Mouse (Mus musculus) limb, embryonic 15.5 days (tissue): ENCODE results near the gene G0s2. TPM values are rescaled to one million over a fixed set of nuclear protein-coding genes. Genes with fewer than 3 reads are reported as not detected.

Experiments
- ATAC-seq: fragments of 200-750 bp; cut with Nextera tagmentation; 2 replicates; pipeline ENCODE4 v1.8.0; 2017; ENCODE audit warnings: low read depth, moderate TSS enrichment; ENCODE audit not compliant: insufficient number of reproducible peaks, low FRiP score, low TSS enrichment
- H3K27ac ChIP-seq: fragments of 300-500 bp; sonication (generic); 2 replicates; pipeline ENCODE4 v1.5.1; 2015; ENCODE audit warnings: moderate library complexity, mild to moderate bottlenecking, inconsistent platforms
- H3K27me3 ChIP-seq: fragments of 300-500 bp; sonication (generic); 2 replicates; pipeline ENCODE4 v1.6.1; 2015; ENCODE audit warnings: inconsistent platforms
- H3K36me3 ChIP-seq: fragments of 300-500 bp; sonication (generic); 2 replicates; pipeline ENCODE4 v1.6.1; 2015; ENCODE audit warnings: inconsistent platforms
- H3K4me1 ChIP-seq: fragments of 300-500 bp; sonication (generic); 2 replicates; pipeline ENCODE4 v1.6.1; 2015; ENCODE audit warnings: inconsistent platforms
- H3K4me2 ChIP-seq: fragments of 300-500 bp; sonication (generic); 2 replicates; pipeline ENCODE4 v1.6.1; 2015; ENCODE audit warnings: mild to moderate bottlenecking, inconsistent platforms
- H3K4me3 ChIP-seq: fragments of 300-500 bp; sonication (generic); 2 replicates; pipeline ENCODE4 v1.5.1; 2015; ENCODE audit warnings: mild to moderate bottlenecking, inconsistent platforms
- H3K9ac ChIP-seq: fragments of 300-500 bp; sonication (generic); 2 replicates; pipeline ENCODE4 v1.6.1; 2015; ENCODE audit warnings: inconsistent platforms
- H3K9me3 ChIP-seq: fragments of 300-500 bp; sonication (generic); 2 replicates; pipeline ENCODE4 v1.6.1; 2016; ENCODE audit warnings: inconsistent platforms
- WGBS: fragments of 180-500 bp; shearing (Covaris S2); methylation state at CpG from one replicate; pipeline ENCODE4 v1.1.7; 2015; 5-methylcytosine and 5-hydroxymethylcytosine counted together
- polyA plus RNA-seq: library from polyadenylated mRNA; unstranded; fragments of >200 nt; fragmentation: Nextera tagmentation; extraction: Ambion mirVana; gene quantifications from 2 replicates; pipeline ENCODE4 v1.2.1, GENCODE M21; 2015

G0s2 gene
- polyA plus RNA-seq, 1 experiment from 2014 or later: 26.5 TPM

DNA sequence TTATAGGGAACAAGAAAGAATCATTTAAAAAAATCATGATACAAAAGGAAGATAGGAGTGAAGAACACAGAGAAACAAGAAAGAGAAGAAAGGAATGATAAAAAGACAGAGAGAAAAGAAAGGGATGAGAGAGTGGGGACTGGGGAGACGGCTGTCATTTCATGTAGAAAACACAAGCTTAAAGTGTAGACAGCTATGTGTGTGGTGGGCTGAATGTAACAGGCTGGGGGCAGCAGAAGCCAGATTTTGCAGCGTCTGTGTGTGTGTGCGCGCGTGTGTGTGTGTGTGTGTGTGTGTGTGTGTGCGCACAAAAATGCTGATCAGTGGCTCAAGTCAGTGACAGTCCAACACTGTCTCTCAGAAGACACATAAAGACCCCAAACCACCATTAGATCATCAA is 28.8 kb downstream of the G0s2 start:
- no peak overlapping the region for H3K9ac ChIP-seq
- H3K4me2 ChIP-seq: no peak overlapping the region
- 77% methylated on average over 6 of the region's 6 CpGs for WGBS
- H3K27me3 ChIP-seq: no peaks in the 10 kb centered on the region
- no peak overlapping the region for H3K27ac ChIP-seq
- H3K9me3 ChIP-seq: no peaks in the 10 kb centered on the region
- no peaks in the 10 kb centered on the region for H3K36me3 ChIP-seq
- no peak overlapping the region for H3K4me3 ChIP-seq
- no peaks in the 10 kb centered on the region for H3K4me1 ChIP-seq
- no peak for ATAC-seq

DNA sequence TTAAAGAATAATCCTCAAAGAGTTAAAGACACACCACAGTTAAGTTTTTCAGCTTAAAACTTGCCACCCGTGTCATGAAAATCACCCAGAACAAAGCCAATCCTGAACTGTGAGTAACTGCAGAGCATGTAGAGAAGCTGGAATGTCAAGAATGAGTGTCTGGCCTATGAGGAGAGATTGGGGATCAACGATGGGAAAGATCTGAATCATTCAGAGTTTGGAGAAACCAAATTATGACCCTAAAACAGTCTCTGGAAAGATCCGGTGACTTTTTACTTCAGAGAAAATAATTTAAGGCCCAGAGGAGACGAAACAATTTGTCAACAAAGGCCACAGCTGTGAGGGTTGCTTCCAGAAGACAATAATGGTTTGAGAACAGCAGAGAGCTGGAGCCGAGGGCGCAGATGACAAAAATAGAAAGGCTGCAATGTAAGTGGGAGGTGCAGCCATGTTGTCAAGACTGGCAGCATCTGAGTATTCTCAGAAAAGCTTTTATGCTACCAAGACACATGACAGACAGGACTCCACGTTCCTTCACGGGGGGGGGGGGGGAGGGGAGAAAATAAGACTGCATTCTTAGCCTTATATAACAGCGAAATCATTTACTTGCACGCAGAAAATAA is 29.3 kb downstream of the G0s2 start:
- H3K4me2 ChIP-seq: no peak overlapping the region
- no peak for ATAC-seq
- H3K9ac ChIP-seq: no peak overlapping the region
- H3K27ac ChIP-seq: peak overlapping the region; percentile 54; the same call in 1 of the 2 replicates
- H3K27me3 ChIP-seq: no peaks in the 10 kb centered on the region
- H3K4me1 ChIP-seq: no peaks in the 10 kb centered on the region
- no peaks in the 10 kb centered on the region for H3K36me3 ChIP-seq
- H3K9me3 ChIP-seq: no peaks in the 10 kb centered on the region
- H3K4me3 ChIP-seq: no peak overlapping the region
- WGBS: 45% methylated on average over 10 of the region's 10 CpGs

GRCm38 (mm10) chr1:193242863-193243262 is 30.2 kb downstream of the G0s2 start:
- ATAC-seq: no peak
- H3K4me2 ChIP-seq: no peak overlapping the region
- H3K36me3 ChIP-seq: no peaks in the 10 kb centered on the region
- H3K27me3 ChIP-seq: no peaks in the 10 kb centered on the region
- no peaks in the 10 kb centered on the region for H3K9me3 ChIP-seq
- H3K4me3 ChIP-seq: no peak overlapping the region
- no peak overlapping the region for H3K9ac ChIP-seq
- no peaks in the 10 kb centered on the region for H3K4me1 ChIP-seq
- 54% methylated on average over 4 of the region's 4 CpGs for WGBS
- H3K27ac ChIP-seq: no peak overlapping the region

- no peaks in the 10 kb centered on the region for H3K27me3 ChIP-seq
- H3K4me2 ChIP-seq: no peak overlapping the region
- H3K4me3 ChIP-seq: no peak overlapping the region
- H3K4me1 ChIP-seq: no peaks in the 10 kb centered on the region
- H3K9ac ChIP-seq: no peak overlapping the region
- H3K27ac ChIP-seq: no peak overlapping the region
- no peaks in the 10 kb centered on the region for H3K9me3 ChIP-seq
- ATAC-seq: no peak
- H3K36me3 ChIP-seq: no peaks in the 10 kb centered on the region
- WGBS: 62% methylated on average over 8 of the region's 8 CpGs
These were observed 30.8 kb downstream of the G0s2 start for GRCm38 (mm10) chr1:193242238-193242637.

DNA sequence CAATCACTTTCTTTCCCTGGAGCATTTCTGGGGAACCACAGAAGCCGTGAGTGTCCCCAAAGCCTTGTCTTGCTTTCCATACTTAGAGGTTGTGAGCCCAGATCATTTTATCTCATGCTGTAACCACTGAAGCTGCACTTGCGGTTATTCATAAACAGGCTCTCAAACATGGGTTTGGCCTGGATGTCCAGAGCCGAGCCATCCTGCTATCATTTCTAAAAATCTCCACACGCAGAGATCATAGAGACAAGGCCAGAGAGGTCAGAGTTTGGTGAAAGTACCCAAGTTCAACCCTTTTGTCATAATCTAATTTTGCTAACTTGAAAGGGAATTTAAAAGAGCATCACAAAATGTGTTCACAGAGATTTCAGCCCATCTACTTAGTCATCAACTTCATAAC is 31.6 kb downstream of the G0s2 start:
- Histone ChIP-seq H3K27me3 (no peaks in the 10 kb centered on the region), H3K9me3 (no peaks in the 10 kb centered on the region), H3K36me3 (no peaks in the 10 kb centered on the region), H3K9ac (no peak overlapping the region), H3K27ac (no peak overlapping the region), H3K4me2 (no peak overlapping the region), H3K4me3 (no peak overlapping the region), H3K4me1 (no peaks in the 10 kb centered on the region)
- no peak for ATAC-seq
- WGBS: 88% methylated on average over 4 of the region's 4 CpGs

DNA sequence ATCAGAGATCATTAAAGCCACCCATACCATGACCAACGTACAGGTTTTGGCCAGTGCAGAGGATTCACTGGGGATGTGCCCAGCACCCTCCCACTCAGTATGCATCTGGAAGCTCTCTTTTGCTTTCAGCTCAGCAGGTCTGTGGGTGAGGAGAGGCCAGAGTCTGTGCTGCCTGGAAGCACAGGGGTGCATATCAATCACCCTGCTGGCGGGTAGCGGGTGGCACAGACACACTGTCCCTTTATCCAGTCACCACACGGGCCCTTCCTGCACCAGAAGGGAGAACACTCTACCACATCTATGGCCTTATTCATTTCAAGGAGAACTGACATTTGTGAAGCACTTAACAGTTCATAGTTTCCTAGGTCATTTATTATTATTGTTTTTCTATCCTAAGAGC is 34.6 kb downstream of the G0s2 start:
- Histone ChIP-seq H3K9me3 (no peaks in the 10 kb centered on the region), H3K4me1 (no peaks in the 10 kb centered on the region), H3K9ac (no peak overlapping the region), H3K4me3 (no peak overlapping the region), H3K4me2 (no peak overlapping the region), H3K27ac (no peak overlapping the region), H3K36me3 (no peaks in the 10 kb centered on the region), H3K27me3 (no peaks in the 10 kb centered on the region)
- 60% methylated on average over 4 of the region's 4 CpGs for WGBS
- ATAC-seq: no peak

GRCm38 (mm10) chr1:193234930-193235329 is 38.1 kb downstream of the G0s2 start:
- no peaks in the 10 kb centered on the region for H3K27me3 ChIP-seq
- no peak overlapping the region for H3K4me2 ChIP-seq
- no peaks in the 10 kb centered on the region for H3K4me1 ChIP-seq
- no peak for ATAC-seq
- no peak overlapping the region for H3K27ac ChIP-seq
- H3K9ac ChIP-seq: no peak overlapping the region
- WGBS: 38% methylated on average over 7 of the region's 7 CpGs
- no peaks in the 10 kb centered on the region for H3K36me3 ChIP-seq
- no peak overlapping the region for H3K4me3 ChIP-seq
- no peaks in the 10 kb centered on the region for H3K9me3 ChIP-seq

- Histone ChIP-seq H3K9ac (no peak overlapping the region), H3K9me3 (no peaks in the 10 kb centered on the region), H3K27me3 (no peaks in the 10 kb centered on the region), H3K27ac (no peak overlapping the region), H3K4me2 (no peak overlapping the region), H3K36me3 (no peaks in the 10 kb centered on the region), H3K4me1 (no peaks in the 10 kb centered on the region), H3K4me3 (no peak overlapping the region)
- ATAC-seq: no peak
- WGBS: 84% methylated on average over 2 of the region's 2 CpGs
These were observed 38.8 kb downstream of the G0s2 start for GRCm38 (mm10) chr1:193234130-193234645.

DNA sequence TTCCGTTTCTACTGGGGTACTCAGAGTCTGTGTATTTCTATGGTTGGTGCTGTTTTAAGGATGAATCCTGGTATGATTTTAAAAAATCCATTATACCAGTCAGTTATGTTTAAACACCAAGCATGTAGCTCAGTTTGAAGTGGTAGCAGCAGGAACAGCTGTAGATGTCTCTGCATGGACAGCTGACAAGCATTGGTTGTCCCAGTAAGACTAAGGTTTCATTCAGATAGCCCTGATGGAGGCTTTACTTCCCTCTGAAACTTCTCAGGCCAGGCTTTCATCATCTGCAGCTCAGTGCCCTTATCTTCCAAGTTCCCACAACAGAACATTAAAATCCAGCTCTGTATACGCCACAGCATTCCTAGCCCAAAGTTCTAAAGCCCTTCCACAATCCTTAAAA is 40.3 kb downstream of the G0s2 start:
- Histone ChIP-seq H3K9ac (no peak overlapping the region), H3K4me3 (no peak overlapping the region), H3K27ac (no peak overlapping the region; the same call in 1 of the 2 replicates), H3K4me2 (no peak overlapping the region), H3K9me3 (no peaks in the 10 kb centered on the region), H3K4me1 (no peaks in the 10 kb centered on the region), H3K36me3 (no peaks in the 10 kb centered on the region), H3K27me3 (no peaks in the 10 kb centered on the region)
- no peak for ATAC-seq
- WGBS: 68% methylated on average over 2 of the region's 2 CpGs

- no peak for ATAC-seq
- Histone ChIP-seq H3K4me1 (peaks cover 9% of the 10 kb centered on the region), H3K4me2 (no peak overlapping the region), H3K36me3 (no peaks in the 10 kb centered on the region), H3K27ac (no peak overlapping the region), H3K4me3 (no peak overlapping the region), H3K9ac (no peak overlapping the region), H3K9me3 (no peaks in the 10 kb centered on the region), H3K27me3 (no peaks in the 10 kb centered on the region)
- WGBS: 60% methylated on average over 5 of the region's 5 CpGs
These were observed 42.1 kb downstream of the G0s2 start for GRCm38 (mm10) chr1:193230935-193231334.

DNA sequence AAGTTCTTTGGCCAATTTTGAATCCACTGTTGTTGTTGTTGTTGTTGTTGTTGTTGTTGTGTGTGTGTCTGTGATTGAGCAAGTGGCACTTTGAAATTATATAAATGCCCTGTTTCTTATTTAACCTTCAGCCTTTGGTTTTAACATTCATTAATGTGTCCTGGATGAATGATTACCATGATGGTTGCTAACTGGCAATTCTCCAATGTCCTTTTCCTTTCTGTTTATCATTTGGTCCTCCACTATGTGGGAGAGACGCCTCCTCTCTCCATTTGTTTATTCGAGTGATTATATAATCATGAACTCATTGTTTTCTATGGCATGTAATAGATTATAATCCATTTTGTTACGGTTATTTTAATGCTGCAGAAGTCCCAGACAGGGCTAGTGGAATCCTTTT is 42.5 kb downstream of the G0s2 start:
- no peak overlapping the region for H3K4me2 ChIP-seq
- peaks cover 9% of the 10 kb centered on the region for H3K4me1 ChIP-seq
- H3K4me3 ChIP-seq: no peak overlapping the region
- 80% methylated on average over 3 of the region's 3 CpGs for whole genome bisulfite sequencing
- no peaks in the 10 kb centered on the region for H3K36me3 ChIP-seq
- H3K9me3 ChIP-seq: no peaks in the 10 kb centered on the region
- no peak overlapping the region for H3K9ac ChIP-seq
- ATAC-seq: no peak
- no peaks in the 10 kb centered on the region for H3K27me3 ChIP-seq
- H3K27ac ChIP-seq: no peak overlapping the region

DNA sequence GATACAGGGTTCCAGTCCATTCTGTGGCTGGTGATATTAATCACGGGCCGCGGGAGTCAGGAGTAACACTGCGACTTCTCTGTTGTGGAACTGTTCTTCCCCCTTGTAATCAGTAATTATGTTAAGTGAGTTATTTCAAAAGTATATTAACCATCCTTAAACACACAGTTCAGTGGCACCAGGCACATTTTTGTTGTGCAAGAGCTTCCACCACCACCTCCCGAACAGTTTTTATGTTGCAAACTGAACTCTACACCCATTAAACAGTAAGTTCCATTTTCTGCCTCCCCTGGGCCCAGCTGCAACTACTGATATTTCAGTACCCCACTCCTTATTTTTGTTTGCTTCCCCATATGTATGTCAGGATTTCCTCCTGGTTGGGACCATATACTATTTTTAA is 43.4 kb downstream of the G0s2 start:
- 84% methylated on average over 5 of the region's 5 CpGs for WGBS
- no peak overlapping the region for H3K27ac ChIP-seq
- peaks cover 13% of the 10 kb centered on the region for H3K4me1 ChIP-seq
- ATAC-seq: no peak
- H3K9me3 ChIP-seq: no peaks in the 10 kb centered on the region
- H3K36me3 ChIP-seq: no peaks in the 10 kb centered on the region
- H3K9ac ChIP-seq: no peak overlapping the region
- H3K4me3 ChIP-seq: no peak overlapping the region
- no peaks in the 10 kb centered on the region for H3K27me3 ChIP-seq
- H3K4me2 ChIP-seq: no peak overlapping the region

DNA sequence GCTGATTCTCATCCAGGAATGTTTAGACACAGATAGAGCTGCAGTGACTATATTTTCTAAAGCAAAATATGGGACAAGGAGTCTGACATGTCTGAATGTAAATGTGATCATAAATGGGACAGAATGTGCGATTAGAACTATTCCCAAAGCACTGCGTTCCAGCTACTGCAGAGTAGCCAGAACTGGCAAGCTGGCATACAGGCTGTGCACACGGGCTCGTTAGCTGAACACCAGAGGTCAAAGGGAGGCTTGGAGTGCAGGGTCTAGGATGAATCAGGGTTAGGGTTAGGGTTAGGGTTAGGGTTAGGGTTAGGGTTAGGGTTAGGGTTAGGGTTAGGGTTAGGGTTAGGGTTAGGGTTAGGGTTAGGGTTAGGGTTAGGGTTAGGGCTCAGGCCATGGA is 45.5 kb downstream of the G0s2 start:
- WGBS: 65% methylated on average over 4 of the region's 4 CpGs

More for the DNA sequence above, 45.5 kb downstream of the G0s2 start:
- H3K9me3 ChIP-seq: no peaks in the 10 kb centered on the region
- ATAC-seq: no peak
- H3K4me1 ChIP-seq: peaks cover 13% of the 10 kb centered on the region
- H3K4me3 ChIP-seq: no peak overlapping the region
- no peaks in the 10 kb centered on the region for H3K36me3 ChIP-seq
- H3K27ac ChIP-seq: no peak overlapping the region
- no peak overlapping the region for H3K9ac ChIP-seq
- no peaks in the 10 kb centered on the region for H3K27me3 ChIP-seq
- H3K4me2 ChIP-seq: no peak overlapping the region
